Mouse (Mus musculus) embryonic fibroblast, embryonic 13.5 days (primary cell): ENCODE results near the gene Foxp1.

ENCODE experiments used
- CTCF ChIP-seq: IDR thresholded peaks from 2 replicates; pipeline ENCODE4 v1.5.1; 2011; ENCODE audit warnings: mild to moderate bottlenecking, control low read depth, low read length, moderate library complexity, borderline replicate concordance; ENCODE audit not compliant: insufficient read depth
- POLR2A ChIP-seq: IDR thresholded peaks from 2 replicates; pipeline ENCODE4 v1.6.1; 2011; ENCODE audit warnings: low read depth, mild to moderate bottlenecking, control low read depth, low read length, moderate library complexity

DNA sequence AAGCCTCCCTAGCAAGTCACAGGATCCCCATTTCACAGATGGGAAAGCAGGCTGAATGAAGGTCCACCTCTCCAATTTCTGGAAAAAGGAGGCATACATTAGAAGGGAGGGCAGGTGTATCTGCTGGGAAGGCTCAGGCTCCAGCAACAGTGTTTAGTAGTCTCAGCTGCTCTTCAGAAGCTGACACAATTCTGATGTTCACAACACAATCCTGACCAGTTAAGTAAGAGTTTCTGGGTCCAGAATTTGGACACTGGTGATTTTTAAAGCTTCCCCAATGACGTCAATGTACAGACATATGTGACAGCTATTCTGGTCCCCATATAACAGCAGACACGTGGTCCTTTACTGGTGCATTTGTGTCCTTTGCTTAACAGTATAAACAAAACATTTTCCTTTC, 169.1 kb downstream of the Foxp1 start:
- TF ChIP-seq CTCF (no peak), POLR2A (no peak)
